ENCODE assay signal across 15 mouse cellular contexts in genomic region chr5:113990593-113990992, GRCm38 (mm10). TPM values are rescaled to one million over a fixed set of nuclear protein-coding genes. Genes with fewer than 3 reads are reported as not detected.
DNase-seq lines count a peak whose midpoint lies in the region; ATAC-seq and TF ChIP-seq lines count a peak whose summit lies in the region.
"Had no signal": no experiment of that assay in that cellular context is flagged by ENCODE, and none has a peak within 500 bp of the region (broad histone marks: within the 10 kb centered on the region; RNA-seq: fewer than 3 reads in every experiment).

No protein-coding gene starts in this region.

- peaks cover 56% of the 10 kb centered on the region for H3K4me1 ChIP-seq in hindbrain, embryonic 13.5 days (replicated peaks)
- peaks cover 49% of the 10 kb centered on the region for H3K4me1 ChIP-seq in hindbrain, embryonic 12.5 days
- peaks cover 17% of the 10 kb centered on the region for H3K4me1 ChIP-seq in midbrain, postnatal 0 days (ENCODE audit: insufficient read depth, low read length)
- H3K4me1 ChIP-seq in midbrain, embryonic 11.5 days (ENCODE audit: control insufficient read depth, insufficient read depth, low read length): peaks cover 22% of the 10 kb centered on the region

- WGBS in hindbrain, embryonic 13.5 days: 81% methylated on average over 5 of the region's 5 CpGs
- WGBS in hindbrain, embryonic 12.5 days: 86% methylated on average over 5 of the region's 5 CpGs
- 84% methylated on average over 5 of the region's 5 CpGs for WGBS in midbrain, postnatal 0 days
- 87% methylated on average over 5 of the region's 5 CpGs for WGBS in midbrain, embryonic 11.5 days

- DNase-seq in midbrain, postnatal 0 days (ENCODE audit: low spot score): no peak
- DNase-seq in midbrain, embryonic 11.5 days (ENCODE audit: low spot score, missing footprints): no peak
- DNase-seq in naive thymus-derived CD4-positive, alpha-beta T cell, adult 2 months (ENCODE audit: low read depth): peak; percentile 8
- no peak for DNase-seq in frontal cortex, postnatal 25 days (ENCODE audit: low spot score in 2 of 2)
- DNase-seq: cerebellum, adult 2 months; embryo, embryonic 11 days; gastrocnemius, postnatal 10 days; layer of hippocampus, adult 9-11 months had no signal

- H3K4me3 ChIP-seq in hindbrain, embryonic 13.5 days: no peak overlapping the region
- no peak overlapping the region for H3K4me3 ChIP-seq in hindbrain, embryonic 12.5 days
- H3K4me3 ChIP-seq in midbrain, postnatal 0 days (ENCODE audit: low read depth, low read length): no peak overlapping the region
- H3K4me3 ChIP-seq in midbrain, embryonic 11.5 days (ENCODE audit: low read depth, low read length): no peak overlapping the region
- H3K4me3 ChIP-seq: neural tube, embryonic 15.5 days had no signal

- no peak for ATAC-seq in hindbrain, embryonic 13.5 days (ENCODE audit: low FRiP score)
- ATAC-seq in hindbrain, embryonic 12.5 days (ENCODE audit: low FRiP score): no peak
- no peak for ATAC-seq in midbrain, postnatal 0 days (ENCODE audit: low FRiP score)
- ATAC-seq in midbrain, embryonic 11.5 days (ENCODE audit: low FRiP score): no peak
- ATAC-seq in erythroid progenitor cell, adult 5-6 weeks (replicated peaks; ENCODE audit: low FRiP score, poor library complexity, severe bottlenecking): peak; percentile 48; the same call in 1 of the 2 replicates
- ATAC-seq in megakaryocyte-erythroid progenitor cell, adult 5-6 weeks (replicated peaks; ENCODE audit: low FRiP score, low TSS enrichment, poor library complexity, severe bottlenecking): no peak

- no peaks in the 10 kb centered on the region for H3K9me3 ChIP-seq in hindbrain, embryonic 13.5 days
- H3K9me3 ChIP-seq in hindbrain, embryonic 12.5 days (replicated peaks): no peaks in the 10 kb centered on the region
- H3K9me3 ChIP-seq in midbrain, postnatal 0 days (ENCODE audit: low read length): no peaks in the 10 kb centered on the region
- H3K9me3 ChIP-seq in midbrain, embryonic 11.5 days (ENCODE audit: control insufficient read depth, low read length): no peaks in the 10 kb centered on the region
- H3K9me3 ChIP-seq: neural tube, embryonic 15.5 days had no signal

- H3K36me3 ChIP-seq in hindbrain, embryonic 13.5 days: peaks cover 29% of the 10 kb centered on the region
- H3K36me3 ChIP-seq in hindbrain, embryonic 12.5 days: peaks cover 11% of the 10 kb centered on the region
- H3K36me3 ChIP-seq in midbrain, postnatal 0 days (ENCODE audit: insufficient read depth, low read length): 0 out of 2 replicates have a peak, but pooled peaks cover 3% of the 10 kb centered on the region
- H3K36me3 ChIP-seq in midbrain, embryonic 11.5 days (ENCODE audit: control insufficient read depth, insufficient read depth, low read length): 0 out of 2 replicates have a peak, but pooled peaks cover 2% of the 10 kb centered on the region

- peak; percentile 14; the same call in 1 of the 2 replicates for TF ChIP-seq CTCF in midbrain, postnatal 0 days (IDR thresholded peaks at IDR 0.05)

- no peak overlapping the region for H3K4me2 ChIP-seq in hindbrain, embryonic 13.5 days
- no peak overlapping the region for H3K4me2 ChIP-seq in hindbrain, embryonic 12.5 days (replicated peaks)
- no peak overlapping the region for H3K4me2 ChIP-seq in midbrain, postnatal 0 days (ENCODE audit: low read depth, low read length, poor library complexity, severe bottlenecking)
- H3K4me2 ChIP-seq in midbrain, embryonic 11.5 days: no peak overlapping the region

- H3K27ac ChIP-seq in hindbrain, embryonic 13.5 days: no peak overlapping the region
- H3K27ac ChIP-seq in hindbrain, embryonic 12.5 days: no peak overlapping the region
- no peak overlapping the region for H3K27ac ChIP-seq in midbrain, postnatal 0 days (ENCODE audit: low read depth, low read length)
- no peak overlapping the region for H3K27ac ChIP-seq in midbrain, embryonic 11.5 days (ENCODE audit: low read depth, low read length)
- H3K27ac ChIP-seq: neural tube, embryonic 15.5 days had no signal

- 0 out of 2 replicates have a peak overlapping the region, but pooled peaks have one; percentile 2 for H3K9ac ChIP-seq in hindbrain, embryonic 13.5 days
- H3K9ac ChIP-seq in hindbrain, embryonic 12.5 days: no peak overlapping the region
- H3K9ac ChIP-seq in midbrain, postnatal 0 days (replicated peaks; ENCODE audit: low read length, poor library complexity, severe bottlenecking): no peak overlapping the region
- H3K9ac ChIP-seq in midbrain, embryonic 11.5 days (ENCODE audit: low read length): no peak overlapping the region; the same call in 1 of the 2 replicates

- no peaks in the 10 kb centered on the region for H3K27me3 ChIP-seq in hindbrain, embryonic 13.5 days
- H3K27me3 ChIP-seq in hindbrain, embryonic 12.5 days: no peaks in the 10 kb centered on the region
- H3K27me3 ChIP-seq in midbrain, postnatal 0 days (ENCODE audit: insufficient read depth, low read length): no peaks in the 10 kb centered on the region
- no peaks in the 10 kb centered on the region for H3K27me3 ChIP-seq in midbrain, embryonic 11.5 days (ENCODE audit: control insufficient read depth, insufficient read depth, low read length)
- H3K27me3 ChIP-seq: neural tube, embryonic 15.5 days had no signal

RNA-seq across cellular contexts. Expression of gene Ssh1, which starts 3.1 kb away (rescaled TPM):
- 15.0 and 18.7 TPM in 2 replicates for polyA plus RNA-seq in hindbrain, embryonic 13.5 days (2015; fragmentation: Nextera tagmentation; extraction: Ambion mirVana)
- 22.4 and 27.9 TPM in 2 replicates for polyA plus RNA-seq in hindbrain, embryonic 12.5 days (2016; fragmentation: Nextera tagmentation; extraction: Ambion mirVana)
- 14.0 and 14.3 TPM in 2 replicates for total RNA-seq in midbrain, postnatal 0 days (2014; rRNA removed)
- 9.8 and 12.4 TPM in 2 replicates for polyA plus RNA-seq in midbrain, postnatal 0 days (2015; fragmentation: Nextera tagmentation; extraction: Ambion mirVana)
- 18.8 and 20.8 TPM in 2 replicates for polyA plus RNA-seq in midbrain, embryonic 11.5 days (2014; fragmentation: Nextera tagmentation; extraction: Ambion mirVana)
- total RNA-seq in erythroid progenitor cell, adult 5-6 weeks (2015; ENCODE audit: low replicate concordance): 21.3 and 31.9 TPM in 2 replicates
- 30.9 and 43.1 TPM in 2 replicates for total RNA-seq in erythroid progenitor cell, adult 5-6 weeks (2017; ENCODE audit: low replicate concordance)
- total RNA-seq in megakaryocyte-erythroid progenitor cell, adult 5-6 weeks (2014; fragmentation: Nextera tagmentation): 12.5 and 20.6 TPM in 2 replicates
- 3.7 and 5.1 TPM in 2 replicates for total RNA-seq in megakaryocyte-erythroid progenitor cell, adult 5-6 weeks (2017)

RNA-seq across cellular contexts. Expression of gene Dao, which starts 12.9 kb away (rescaled TPM):
- polyA plus RNA-seq in hindbrain, embryonic 13.5 days (2015; fragmentation: Nextera tagmentation; extraction: Ambion mirVana): not detected in 2 replicates
- polyA plus RNA-seq in hindbrain, embryonic 12.5 days (2016; fragmentation: Nextera tagmentation; extraction: Ambion mirVana): not detected in 2 replicates
- not detected in 2 replicates for total RNA-seq in midbrain, postnatal 0 days (2014; rRNA removed)
- 0.09 TPM in 1 of 2 replicates, not detected in the other for polyA plus RNA-seq in midbrain, postnatal 0 days (2015; fragmentation: Nextera tagmentation; extraction: Ambion mirVana)
- not detected in 2 replicates for polyA plus RNA-seq in midbrain, embryonic 11.5 days (2014; fragmentation: Nextera tagmentation; extraction: Ambion mirVana)
- total RNA-seq in erythroid progenitor cell, adult 5-6 weeks (2015; ENCODE audit: low replicate concordance): not detected in 2 replicates
- not detected in 2 replicates for total RNA-seq in erythroid progenitor cell, adult 5-6 weeks (2017; ENCODE audit: low replicate concordance)
- not detected in 2 replicates for total RNA-seq in megakaryocyte-erythroid progenitor cell, adult 5-6 weeks (2014; fragmentation: Nextera tagmentation)
- not detected in 2 replicates for total RNA-seq in megakaryocyte-erythroid progenitor cell, adult 5-6 weeks (2017)
- total RNA-seq: gastrocnemius, postnatal 10 days had no signal
- polyA plus RNA-seq: forebrain, embryonic 11.5 days; heart, postnatal 0 days; neural tube, embryonic 15.5 days had no signal
